Mouse (Mus musculus) C2C12 (cell line): ENCODE data around the gene Rab38.

ENCODE experiments used
- CEBPB ChIP-seq: IDR thresholded peaks from one replicate; pipeline ENCODE4 v1.6.1; 2011; ENCODE audit warnings: low read depth, mild to moderate bottlenecking, control low read depth, moderate library complexity
- CTCF ChIP-seq: IDR thresholded peaks from one replicate; pipeline ENCODE4 v1.5.1; 2011; ENCODE audit not compliant: control insufficient read depth, insufficient read depth, insufficient read length
- MAX ChIP-seq: IDR thresholded peaks from one replicate; pipeline ENCODE4 v1.6.1; 2011; ENCODE audit warnings: mild to moderate bottlenecking, control low read depth
- MYOD1 ChIP-seq: IDR thresholded peaks from one replicate; pipeline ENCODE4 v1.6.1; 2011; ENCODE audit warnings: low read depth; ENCODE audit not compliant: control insufficient read depth, insufficient read length
- MYOG ChIP-seq: IDR thresholded peaks from one replicate; pipeline ENCODE4 v1.6.1; 2011; ENCODE audit not compliant: control insufficient read depth, insufficient read length; ENCODE audit errors: extremely low read depth
- USF1 ChIP-seq: IDR thresholded peaks from one replicate; pipeline ENCODE4 v1.6.1; 2011; ENCODE audit warnings: low read depth, mild to moderate bottlenecking, control low read depth, moderate library complexity

GRCm38 (mm10) chr7:88536743-88537142 lies 106.7 kb downstream of the Rab38 start:
- TF ChIP-seq CTCF (no peak), USF1 (no peak), MYOG (no peak), MAX (no peak), MYOD1 (no peak), CEBPB (no peak)
